Mouse (Mus musculus) kidney, postnatal 0 days (tissue): ENCODE measurements around the gene Ces1a. TPM values are rescaled to one million over a fixed set of nuclear protein-coding genes. Genes with fewer than 3 reads are reported as not detected.

Experiments
- ATAC-seq: fragments of 200-750 bp; cut with Nextera tagmentation; replicated peaks from 2 replicates; pipeline ENCODE4 v1.8.0; 2017; ENCODE audit warnings: low read depth, moderate number of reproducible peaks, moderate TSS enrichment, moderate library complexity; ENCODE audit not compliant: low FRiP score
- DNase-seq: peaks from one replicate; pipeline ENCODE4 v3.0.0-alpha.2; 2016; ENCODE audit warnings: low spot score
- H3K27ac ChIP-seq: fragments of 300-500 bp; sonication (generic); 2 replicates; pipeline ENCODE4 v1.5.1; 2014; ENCODE audit warnings: mild to moderate bottlenecking
- H3K27me3 ChIP-seq: fragments of 300-500 bp; sonication (generic); 2 replicates; pipeline ENCODE4 v1.6.1; 2014; ENCODE audit warnings: low read length, mixed read lengths; ENCODE audit not compliant: insufficient read depth
- H3K36me3 ChIP-seq: fragments of 300-500 bp; sonication (generic); 2 replicates; pipeline ENCODE4 v1.6.1; 2014; ENCODE audit warnings: low read length, mixed read lengths; ENCODE audit not compliant: insufficient read depth
- H3K4me1 ChIP-seq: fragments of 300-500 bp; sonication (generic); replicated peaks from 2 replicates; pipeline ENCODE4 v1.6.1; 2014; ENCODE audit warnings: antibody characterized with exemption, low read length, mixed read lengths; ENCODE audit not compliant: insufficient read depth
- H3K4me2 ChIP-seq: fragments of 300-500 bp; sonication (generic); 2 replicates; pipeline ENCODE4 v1.6.1; 2014; ENCODE audit warnings: mild to moderate bottlenecking, low read length, moderate library complexity, mixed read lengths
- H3K4me3 ChIP-seq: fragments of 300-500 bp; sonication (generic); replicated peaks from 2 replicates; pipeline ENCODE4 v1.5.1; 2014; ENCODE audit warnings: low read depth, low read length
- H3K9ac ChIP-seq: fragments of 300-500 bp; sonication (generic); 2 replicates; pipeline ENCODE4 v1.6.1; 2014; ENCODE audit warnings: low read depth, low read length
- H3K9me3 ChIP-seq: fragments of 300-500 bp; sonication (generic); replicated peaks from 2 replicates; pipeline ENCODE4 v1.6.1; 2016; ENCODE audit warnings: low read length, inconsistent platforms, mixed read lengths
- CTCF ChIP-seq: IDR thresholded peaks from 2 replicates; pipeline ENCODE4 v1.5.1; 2016; ENCODE audit warnings: antibody characterized with exemption, low read depth, mild to moderate bottlenecking, moderate library complexity
- WGBS: fragments of 180-500 bp; shearing (Covaris S2); extraction: QIAGEN DNeasy Blood & Tissue Kit; methylation state at CpG from one replicate; pipeline ENCODE4 v1.1.7; 2014; 5-methylcytosine and 5-hydroxymethylcytosine counted together
- polyA plus RNA-seq: library from polyadenylated mRNA; unstranded; fragments of >200 nt; fragmentation: Nextera tagmentation; extraction: Ambion mirVana; gene quantifications from 2 replicates; pipeline ENCODE4 v1.2.1, GENCODE M21; 2015

The Ces1a gene
- polyA plus RNA-seq, 1 experiment from 2014 or later: not detected

GRCm38 (mm10) chr8:93040256-93040655, 7.7 kb downstream of the Ces1a start:
- no peak for DNase-seq
- H3K9me3 ChIP-seq: no peaks in the 10 kb centered on the region
- no peak for ATAC-seq
- TF ChIP-seq CTCF: no peak
- no peaks in the 10 kb centered on the region for H3K4me1 ChIP-seq
- 63% methylated on average over 2 of the region's 2 CpGs for WGBS
- H3K27me3 ChIP-seq: no peaks in the 10 kb centered on the region
- no peak overlapping the region for H3K4me2 ChIP-seq
- no peaks in the 10 kb centered on the region for H3K36me3 ChIP-seq
- H3K27ac ChIP-seq: no peak overlapping the region
- no peak overlapping the region for H3K4me3 ChIP-seq
- no peak overlapping the region for H3K9ac ChIP-seq

- Histone ChIP-seq H3K27me3 (no peaks in the 10 kb centered on the region), H3K4me2 (no peak overlapping the region), H3K27ac (no peak overlapping the region), H3K9me3 (no peaks in the 10 kb centered on the region), H3K36me3 (no peaks in the 10 kb centered on the region), H3K4me1 (no peaks in the 10 kb centered on the region), H3K9ac (no peak overlapping the region), H3K4me3 (no peak overlapping the region)
- ATAC-seq (no peak), DNase-seq (no peak)
- WGBS: 20% methylated on average over 2 of the region's 2 CpGs
- TF ChIP-seq CTCF: no peak
These were observed 9.2 kb downstream of the Ces1a start for GRCm38 (mm10) chr8:93038831-93039230.

- ATAC-seq: no peak
- H3K27ac ChIP-seq: no peak overlapping the region
- H3K27me3 ChIP-seq: no peaks in the 10 kb centered on the region
- no peak overlapping the region for H3K4me3 ChIP-seq
- no peak for DNase-seq
- no peaks in the 10 kb centered on the region for H3K9me3 ChIP-seq
- no peak overlapping the region for H3K9ac ChIP-seq
- H3K36me3 ChIP-seq: no peaks in the 10 kb centered on the region
- TF ChIP-seq CTCF: no peak
- WGBS: 68% methylated on average over 2 of the region's 2 CpGs
- H3K4me1 ChIP-seq: no peaks in the 10 kb centered on the region
- no peak overlapping the region for H3K4me2 ChIP-seq
These were observed 17.3 kb downstream of the Ces1a start for GRCm38 (mm10) chr8:93030664-93031063.

- peak; percentile 33; the same call in 1 of the 2 replicates for TF ChIP-seq CTCF
- no peak for DNase-seq
- no peak overlapping the region for H3K27ac ChIP-seq
- no peaks in the 10 kb centered on the region for H3K9me3 ChIP-seq
- H3K4me1 ChIP-seq: no peaks in the 10 kb centered on the region
- H3K9ac ChIP-seq: no peak overlapping the region
- no peaks in the 10 kb centered on the region for H3K27me3 ChIP-seq
- H3K36me3 ChIP-seq: no peaks in the 10 kb centered on the region
- no peak for ATAC-seq
- H3K4me3 ChIP-seq: no peak overlapping the region
- H3K4me2 ChIP-seq: no peak overlapping the region
- 63% methylated on average over 5 of the region's 5 CpGs for WGBS
These were observed 26.3 kb downstream of the Ces1a start for GRCm38 (mm10) chr8:93021738-93022137.

- H3K27me3 ChIP-seq: no peaks in the 10 kb centered on the region
- no peak overlapping the region for H3K9ac ChIP-seq
- ATAC-seq: no peak
- WGBS: 77% methylated on average over 4 of the region's 4 CpGs
- H3K27ac ChIP-seq: no peak overlapping the region
- no peak for TF ChIP-seq CTCF
- H3K36me3 ChIP-seq: no peaks in the 10 kb centered on the region
- H3K9me3 ChIP-seq: no peaks in the 10 kb centered on the region
- no peak overlapping the region for H3K4me2 ChIP-seq
- DNase-seq: no peak
- no peak overlapping the region for H3K4me3 ChIP-seq
- no peaks in the 10 kb centered on the region for H3K4me1 ChIP-seq
These were observed 33.7 kb downstream of the Ces1a start for GRCm38 (mm10) chr8:93014300-93014699.

- peak; percentile 49; the same call in 1 of the 2 replicates for TF ChIP-seq CTCF
- Histone ChIP-seq H3K4me1 (no peaks in the 10 kb centered on the region), H3K9ac (no peak overlapping the region), H3K36me3 (no peaks in the 10 kb centered on the region), H3K27me3 (no peaks in the 10 kb centered on the region), H3K9me3 (no peaks in the 10 kb centered on the region), H3K4me3 (no peak overlapping the region), H3K27ac (no peak overlapping the region), H3K4me2 (no peak overlapping the region)
- 78% methylated on average over 6 of the region's 6 CpGs for WGBS
- no peak for ATAC-seq
- no peak for DNase-seq
These were observed 35.8 kb downstream of the Ces1a start for GRCm38 (mm10) chr8:93012226-93012625.

- 11% methylated on average over 9 of the region's 9 CpGs for WGBS
- 0 out of 2 replicates have a peak, but pooled peaks have one; percentile 29 for ATAC-seq
These were observed 36.6 kb downstream of the Ces1a start for GRCm38 (mm10) chr8:93011439-93011838.

More at GRCm38 (mm10) chr8:93011439-93011838, 36.6 kb downstream of the Ces1a start:
- Histone ChIP-seq H3K4me2 (no peak overlapping the region), H3K9me3 (no peaks in the 10 kb centered on the region), H3K36me3 (no peaks in the 10 kb centered on the region), H3K4me3 (no peak overlapping the region), H3K4me1 (no peaks in the 10 kb centered on the region), H3K27me3 (no peaks in the 10 kb centered on the region), H3K9ac (no peak overlapping the region), H3K27ac (no peak overlapping the region)
- TF ChIP-seq CTCF: peak; percentile 96
- peak; percentile 88 for DNase-seq
